Mouse (Mus musculus): ENCODE measurements at regions not wholly inside any gene's neighbourhood (a gene's known extent, or its start where the extent isn't known, plus 50 kb on each side); places are given as distances from the start of the nearest gene placed in this dataset.

DNA sequence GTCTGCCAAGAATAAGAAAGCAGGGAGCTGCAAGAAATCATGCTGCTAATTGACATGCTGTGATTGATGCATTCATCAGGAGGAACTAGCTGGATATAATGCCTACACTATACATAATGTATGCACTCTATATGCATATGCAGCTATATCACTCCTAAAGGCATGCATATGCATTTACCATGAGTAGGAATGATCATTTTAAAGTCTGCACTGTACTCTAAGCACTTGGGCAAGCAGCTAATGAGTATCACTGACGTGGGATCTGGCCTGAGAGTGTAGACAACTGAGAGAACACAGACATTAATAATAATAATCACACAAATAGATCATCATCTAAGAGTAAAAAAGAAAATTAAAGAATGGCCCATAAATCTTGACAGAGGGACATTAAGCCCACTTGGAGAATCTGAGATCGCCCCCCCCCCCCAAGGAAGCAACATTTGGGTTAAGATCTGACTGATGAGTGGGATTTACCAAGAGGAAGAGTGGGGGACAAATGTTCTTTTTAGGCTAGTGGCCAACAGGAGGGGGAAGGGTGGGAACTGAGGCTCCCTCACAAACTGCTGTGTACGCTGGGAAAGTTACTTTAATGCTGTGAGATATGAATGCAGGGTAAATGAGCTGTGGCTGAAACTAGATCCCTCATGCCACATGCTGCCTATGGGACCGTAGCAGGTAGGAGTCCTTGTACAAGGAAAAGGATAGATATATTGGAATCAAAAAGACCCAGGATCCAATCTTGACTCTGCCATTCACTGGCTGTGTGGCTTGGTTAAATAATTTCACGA lies 155.0 kb downstream of the Gsdmc2 start:
- 70% methylated on average over 5 of the region's 5 CpGs for WGBS
- Histone ChIP-seq H3K4me1 (replicated peaks) (peaks cover 20% of the 10 kb centered on the region), H3K36me3 (no peaks in the 10 kb centered on the region), H3K9me3 (no peaks in the 10 kb centered on the region), H3K27me3 (ENCODE audit: insufficient read depth, poor library complexity, severe bottlenecking) (no peaks in the 10 kb centered on the region), H3K4me3 (no peak overlapping the region), H3K27ac (no peak overlapping the region)
- DNase-seq (ENCODE audit: low spot score) = no peak

GRCm38 (mm10) chr15:63687852-63688251 lies 157.1 kb downstream of the Gsdmc2 start:
- no peak for DNase-seq (ENCODE audit: low spot score)
- H3K4me1 ChIP-seq (replicated peaks) = peaks cover 13% of the 10 kb centered on the region
- no peaks in the 10 kb centered on the region for H3K36me3 ChIP-seq
- WGBS = 96% methylated on average over 1 of the region's 1 CpGs
- H3K9me3 ChIP-seq = no peaks in the 10 kb centered on the region
- H3K27me3 ChIP-seq (ENCODE audit: insufficient read depth, poor library complexity, severe bottlenecking) = no peaks in the 10 kb centered on the region
- no peak overlapping the region for H3K4me3 ChIP-seq
- no peak overlapping the region for H3K27ac ChIP-seq

DNA sequence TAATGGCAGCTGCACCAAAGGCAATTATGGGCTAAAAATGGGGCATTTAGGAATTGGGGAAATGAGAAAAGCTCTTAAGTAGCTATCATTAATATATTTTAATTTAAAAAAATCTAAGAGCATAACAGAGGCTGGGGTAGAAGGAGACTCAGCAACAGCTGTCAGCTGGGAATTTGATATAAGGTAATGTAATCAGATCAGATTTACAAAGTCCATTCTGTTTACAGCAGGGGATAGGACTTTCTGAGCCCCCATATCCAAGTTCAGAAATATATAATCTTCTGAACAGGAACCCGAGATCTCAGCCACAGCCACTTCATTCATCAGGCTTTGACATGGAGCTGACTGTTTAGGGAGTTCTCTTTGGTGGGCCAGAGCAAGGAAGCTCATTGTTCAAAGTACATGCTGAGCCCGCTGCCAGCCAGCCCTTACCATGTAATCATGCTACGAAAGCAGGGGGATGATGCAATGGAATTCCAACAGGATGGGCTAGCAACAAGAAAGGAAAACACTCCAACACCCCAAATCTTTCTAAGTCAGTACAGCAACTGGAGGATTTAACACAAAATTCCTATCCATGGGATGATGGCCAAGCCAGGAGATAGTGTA lies 157.9 kb downstream of the Gsdmc2 start:
- H3K27me3 ChIP-seq (ENCODE audit: insufficient read depth, poor library complexity, severe bottlenecking) = no peaks in the 10 kb centered on the region
- 70% methylated on average over 3 of the region's 3 CpGs for WGBS

DNA sequence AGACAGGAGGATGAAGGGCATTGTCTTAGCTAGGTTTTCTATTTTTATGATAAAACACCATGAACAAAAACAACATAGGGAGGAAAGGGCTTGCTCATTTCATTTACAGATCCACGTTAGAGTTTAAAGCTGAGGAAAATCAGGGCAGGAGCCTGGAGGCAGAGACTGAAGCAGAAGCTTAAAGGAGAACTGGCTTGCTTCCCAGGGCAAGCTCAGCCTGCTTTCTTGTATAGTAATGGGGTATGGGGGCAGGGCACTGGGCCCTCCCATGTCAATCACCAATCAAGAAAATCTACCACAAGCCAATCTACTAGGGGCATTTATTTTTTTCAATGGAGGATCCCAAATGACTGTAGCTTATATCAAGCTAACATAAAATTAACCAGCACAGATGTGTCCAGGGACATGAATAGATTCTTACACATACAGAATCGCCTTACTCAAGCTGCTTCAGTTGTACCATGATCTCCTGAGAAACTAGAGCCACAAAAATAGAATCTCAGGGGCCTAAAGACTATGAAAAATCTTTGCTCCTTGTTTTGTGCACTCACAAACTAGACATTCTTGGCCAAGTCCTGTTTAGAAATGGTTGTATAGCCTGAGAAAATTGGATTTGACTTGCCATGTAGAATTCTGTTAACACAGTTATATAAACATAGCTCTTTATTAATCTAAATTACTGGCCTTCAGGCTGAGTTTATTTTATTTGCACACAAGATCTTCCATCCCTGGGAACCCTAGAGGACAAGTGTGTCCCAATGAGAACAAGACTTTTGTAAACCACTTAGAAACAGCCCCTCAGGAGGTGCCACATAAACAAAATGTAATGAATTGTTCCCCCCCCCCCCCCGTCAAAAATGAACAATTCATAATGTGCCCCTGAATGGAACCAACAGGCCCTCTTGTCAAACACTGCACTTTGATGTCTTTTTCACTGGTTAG lies 164.7 kb downstream of the Gsdmc2 start:
- no peaks in the 10 kb centered on the region for H3K36me3 ChIP-seq
- no peaks in the 10 kb centered on the region for H3K27me3 ChIP-seq (ENCODE audit: insufficient read depth, poor library complexity, severe bottlenecking)
- no peaks in the 10 kb centered on the region for H3K9me3 ChIP-seq
- no peak overlapping the region for H3K27ac ChIP-seq
- 60% methylated on average over 3 of the region's 3 CpGs for WGBS
- no peak overlapping the region for H3K4me3 ChIP-seq
- DNase-seq (ENCODE audit: low spot score) = no peak
- H3K4me1 ChIP-seq (replicated peaks) = 0 out of 2 replicates have a peak, but pooled peaks cover 3% of the 10 kb centered on the region

More for the DNA sequence above, 157.9 kb downstream of the Gsdmc2 start:
- H3K4me3 ChIP-seq = no peak overlapping the region
- peaks cover 5% of the 10 kb centered on the region for H3K4me1 ChIP-seq (replicated peaks)
- no peak overlapping the region for H3K27ac ChIP-seq
- DNase-seq (ENCODE audit: low spot score) = no peak
- no peaks in the 10 kb centered on the region for H3K36me3 ChIP-seq
- H3K9me3 ChIP-seq = no peaks in the 10 kb centered on the region

DNA sequence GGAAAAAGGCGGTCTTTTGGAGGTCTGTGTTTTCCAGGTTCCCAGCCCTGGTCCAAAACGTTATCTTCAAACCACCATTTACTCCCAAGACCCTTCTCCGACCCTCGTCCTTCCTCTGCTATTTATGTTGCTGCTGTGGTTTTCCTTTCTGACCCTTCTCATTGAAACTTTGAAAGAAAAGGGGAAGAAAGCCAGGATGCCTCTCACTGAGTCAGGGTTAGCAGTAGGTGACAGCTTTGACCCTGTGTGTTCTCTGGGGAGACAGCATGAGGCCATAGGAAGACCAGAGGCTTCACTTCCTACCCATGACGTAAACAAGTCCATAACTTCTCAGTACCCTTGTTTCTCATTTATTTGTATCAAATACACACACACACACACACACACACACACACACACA lies 166.1 kb downstream of the Gsdmc2 start:
- DNase-seq (ENCODE audit: low spot score) = no peak
- Histone ChIP-seq H3K36me3 (no peaks in the 10 kb centered on the region), H3K4me3 (no peak overlapping the region), H3K27ac (no peak overlapping the region), H3K27me3 (ENCODE audit: insufficient read depth, poor library complexity, severe bottlenecking) (no peaks in the 10 kb centered on the region), H3K4me1 (replicated peaks) (0 out of 2 replicates have a peak, but pooled peaks cover 3% of the 10 kb centered on the region), H3K9me3 (no peaks in the 10 kb centered on the region)
- WGBS = 66% methylated on average over 5 of the region's 5 CpGs

GRCm38 (mm10) chr15:63675491-63676036 lies 169.4 kb downstream of the Gsdmc2 start:
- Histone ChIP-seq H3K36me3 (no peaks in the 10 kb centered on the region), H3K4me1 (replicated peaks) (0 out of 2 replicates have a peak, but pooled peaks cover 3% of the 10 kb centered on the region), H3K9me3 (no peaks in the 10 kb centered on the region), H3K27me3 (ENCODE audit: insufficient read depth, poor library complexity, severe bottlenecking) (no peaks in the 10 kb centered on the region), H3K27ac (no peak overlapping the region), H3K4me3 (no peak overlapping the region)
- no peak for DNase-seq (ENCODE audit: low spot score)
- 66% methylated on average over 10 of the region's 10 CpGs for WGBS

- H3K4me3 ChIP-seq = no peak overlapping the region
- 96% methylated on average over 5 of the region's 5 CpGs for WGBS
- H3K27ac ChIP-seq = no peak overlapping the region
- H3K36me3 ChIP-seq = no peaks in the 10 kb centered on the region
- DNase-seq (ENCODE audit: low spot score) = no peak
- H3K9me3 ChIP-seq = no peaks in the 10 kb centered on the region
- 0 out of 2 replicates have a peak, but pooled peaks cover 3% of the 10 kb centered on the region for H3K4me1 ChIP-seq (replicated peaks)
- no peaks in the 10 kb centered on the region for H3K27me3 ChIP-seq (ENCODE audit: insufficient read depth, poor library complexity, severe bottlenecking)
Measured at GRCm38 (mm10) chr15:63674404-63674803, 170.6 kb downstream of the Gsdmc2 start.

GRCm38 (mm10) chr15:63671081-63671480 lies 173.9 kb downstream of the Gsdmc2 start:
- no peaks in the 10 kb centered on the region for H3K4me1 ChIP-seq (replicated peaks)
- no peak overlapping the region for H3K4me3 ChIP-seq
- H3K27ac ChIP-seq = no peak overlapping the region
- H3K36me3 ChIP-seq = no peaks in the 10 kb centered on the region
- 71% methylated on average over 11 of the region's 11 CpGs for WGBS
- no peaks in the 10 kb centered on the region for H3K9me3 ChIP-seq
- H3K27me3 ChIP-seq (ENCODE audit: insufficient read depth, poor library complexity, severe bottlenecking) = no peaks in the 10 kb centered on the region
- no peak for DNase-seq (ENCODE audit: low spot score)

- WGBS = 78% methylated on average over 1 of the region's 1 CpGs
- Histone ChIP-seq H3K4me3 (no peak overlapping the region), H3K36me3 (no peaks in the 10 kb centered on the region), H3K4me1 (replicated peaks) (no peaks in the 10 kb centered on the region), H3K27me3 (ENCODE audit: insufficient read depth, poor library complexity, severe bottlenecking) (no peaks in the 10 kb centered on the region), H3K27ac (no peak overlapping the region), H3K9me3 (no peaks in the 10 kb centered on the region)
- DNase-seq (ENCODE audit: low spot score) = no peak
Measured at GRCm38 (mm10) chr15:63670561-63670960, 174.4 kb downstream of the Gsdmc2 start.

- H3K9me3 ChIP-seq = no peaks in the 10 kb centered on the region
- WGBS = 87% methylated on average over 5 of the region's 5 CpGs
- H3K4me3 ChIP-seq = no peak overlapping the region
- no peaks in the 10 kb centered on the region for H3K27me3 ChIP-seq (ENCODE audit: insufficient read depth, poor library complexity, severe bottlenecking)
- H3K27ac ChIP-seq = no peak overlapping the region
- H3K4me1 ChIP-seq (replicated peaks) = no peaks in the 10 kb centered on the region
- no peaks in the 10 kb centered on the region for H3K36me3 ChIP-seq
- no peak for DNase-seq (ENCODE audit: low spot score)
Measured at GRCm38 (mm10) chr15:63667536-63667935, 177.4 kb downstream of the Gsdmc2 start.

DNA sequence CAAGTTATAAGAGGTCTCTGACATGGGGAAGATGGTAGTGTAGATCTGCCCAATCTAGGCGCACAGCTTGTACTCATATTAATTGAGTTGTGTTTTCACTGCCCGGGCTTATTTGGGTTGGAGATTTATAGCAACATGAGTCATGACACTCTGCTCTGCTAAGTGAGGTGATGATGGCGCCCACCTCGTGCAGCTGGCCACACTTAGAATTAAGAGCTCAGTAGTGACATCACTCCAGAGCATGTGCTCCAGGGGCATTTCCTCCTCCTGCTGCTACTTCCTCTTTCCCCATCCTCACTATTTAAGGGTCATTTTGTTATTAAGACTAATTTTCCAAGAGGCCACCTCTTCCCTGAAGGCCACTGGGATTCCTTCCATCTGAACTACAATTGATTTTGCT lies 179.5 kb downstream of the Gsdmc2 start:
- H3K9me3 ChIP-seq = no peaks in the 10 kb centered on the region
- no peaks in the 10 kb centered on the region for H3K36me3 ChIP-seq
- DNase-seq (ENCODE audit: low spot score) = no peak
- H3K4me1 ChIP-seq (replicated peaks) = no peaks in the 10 kb centered on the region
- H3K27ac ChIP-seq = no peak overlapping the region
- no peaks in the 10 kb centered on the region for H3K27me3 ChIP-seq (ENCODE audit: insufficient read depth, poor library complexity, severe bottlenecking)
- no peak overlapping the region for H3K4me3 ChIP-seq
- 92% methylated on average over 4 of the region's 4 CpGs for WGBS

GRCm38 (mm10) chr15:63664877-63665276 lies 180.1 kb downstream of the Gsdmc2 start:
- Histone ChIP-seq H3K4me1 (replicated peaks) (no peaks in the 10 kb centered on the region), H3K9me3 (no peaks in the 10 kb centered on the region), H3K27me3 (ENCODE audit: insufficient read depth, poor library complexity, severe bottlenecking) (no peaks in the 10 kb centered on the region), H3K36me3 (no peaks in the 10 kb centered on the region), H3K27ac (no peak overlapping the region), H3K4me3 (no peak overlapping the region)
- DNase-seq (ENCODE audit: low spot score) = no peak
- 73% methylated on average over 2 of the region's 2 CpGs for WGBS
